Mouse (Mus musculus) embryonic facial prominence, embryonic 13.5 days (tissue): ENCODE data around the gene Ltbp4. TPM values are rescaled to one million over a fixed set of nuclear protein-coding genes. Genes with fewer than 3 reads are reported as not detected.

Source experiments
- ATAC-seq: fragments of 200-750 bp; cut with Nextera tagmentation; 2 replicates; pipeline ENCODE4 v1.8.0; 2017; ENCODE audit warnings: low read depth; ENCODE audit not compliant: insufficient number of reproducible peaks, insufficient read depth, low FRiP score, low TSS enrichment
- H3K27ac ChIP-seq: fragments of 300-500 bp; sonication (generic); 2 replicates; pipeline ENCODE4 v1.5.1; 2015; ENCODE audit warnings: moderate library complexity, mild to moderate bottlenecking, inconsistent platforms
- H3K27me3 ChIP-seq: fragments of 300-500 bp; sonication (generic); 2 replicates; pipeline ENCODE4 v1.6.1; 2015; ENCODE audit warnings: mild to moderate bottlenecking, inconsistent platforms
- H3K36me3 ChIP-seq: fragments of 300-500 bp; sonication (generic); 2 replicates; pipeline ENCODE4 v1.6.1; 2015; ENCODE audit warnings: mild to moderate bottlenecking, inconsistent platforms
- H3K4me1 ChIP-seq: fragments of 300-500 bp; sonication (generic); 2 replicates; pipeline ENCODE4 v1.6.1; 2015; ENCODE audit warnings: inconsistent platforms
- H3K4me2 ChIP-seq: fragments of 300-500 bp; sonication (generic); 2 replicates; pipeline ENCODE4 v1.6.1; 2015; ENCODE audit warnings: moderate library complexity, mild to moderate bottlenecking, inconsistent platforms
- H3K4me3 ChIP-seq: fragments of 300-500 bp; sonication (generic); 2 replicates; pipeline ENCODE4 v1.5.1; 2015; ENCODE audit warnings: mild to moderate bottlenecking, inconsistent platforms
- H3K9ac ChIP-seq: fragments of 300-500 bp; sonication (generic); 2 replicates; pipeline ENCODE4 v1.6.1; 2015; ENCODE audit warnings: mild to moderate bottlenecking, inconsistent platforms
- H3K9me3 ChIP-seq: fragments of 300-500 bp; sonication (generic); 2 replicates; pipeline ENCODE4 v1.6.1; 2016; ENCODE audit warnings: inconsistent platforms
- WGBS: fragments of 180-500 bp; shearing (Covaris S2); methylation state at CpG from one replicate; pipeline ENCODE4 v1.1.7; 2015; ENCODE audit warnings: mixed read lengths; 5-methylcytosine and 5-hydroxymethylcytosine counted together
- polyA plus RNA-seq: library from polyadenylated mRNA; unstranded; fragments of >200 nt; fragmentation: Nextera tagmentation; extraction: Ambion mirVana; gene quantifications from 2 replicates; pipeline ENCODE4 v1.2.1, GENCODE M21; 2015

Gene Ltbp4
- polyA plus RNA-seq, 1 experiment from 2014 or later, result 32.0 TPM

GRCm38 (mm10) chr7:27310306-27310705 lies 27.2 kb downstream of the Ltbp4 start:
- 7% methylated on average over 17 of the region's 17 CpGs for WGBS
- peaks cover 25% of the 10 kb centered on the region for H3K36me3 ChIP-seq
- ATAC-seq, result no peak
- peaks cover 26% of the 10 kb centered on the region for H3K27me3 ChIP-seq
- peaks cover 12% of the 10 kb centered on the region; the same call in 1 of the 2 replicates for H3K4me1 ChIP-seq
- H3K9me3 ChIP-seq, result peaks cover 10% of the 10 kb centered on the region; the same call in 1 of the 2 replicates
- peak overlapping the region; percentile 51; the same call in 1 of the 2 replicates for H3K27ac ChIP-seq
- H3K4me2 ChIP-seq, result peak overlapping the region; percentile 44
- H3K4me3 ChIP-seq, result no peak overlapping the region; the same call in 1 of the 2 replicates
- H3K9ac ChIP-seq, result no peak overlapping the region

DNA sequence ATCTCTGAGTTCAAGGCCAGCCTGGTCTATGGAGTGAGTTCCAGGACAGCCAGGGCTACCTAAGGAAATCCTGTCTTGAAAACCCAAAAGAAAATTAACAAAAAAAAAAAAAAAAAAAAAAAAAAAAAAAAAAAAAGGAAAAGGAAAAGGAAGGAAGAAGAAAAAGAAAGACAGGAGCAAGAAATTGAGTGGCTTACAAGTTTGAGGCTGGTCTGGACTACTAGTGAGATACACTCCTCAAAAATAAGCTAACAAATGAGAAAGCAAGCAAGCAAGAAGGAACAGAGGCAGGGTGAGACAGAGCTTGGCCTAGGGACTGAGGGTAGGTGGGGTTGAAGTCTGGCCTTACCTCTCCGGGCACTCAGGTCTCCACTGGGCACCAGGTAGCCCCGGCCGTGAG lies 27.7 kb downstream of the Ltbp4 start:
- WGBS, result 45% methylated on average over 3 of the region's 3 CpGs
- peaks cover 26% of the 10 kb centered on the region for H3K27me3 ChIP-seq
- H3K4me3 ChIP-seq, result no peak overlapping the region
- peaks cover 12% of the 10 kb centered on the region; the same call in 1 of the 2 replicates for H3K4me1 ChIP-seq
- H3K27ac ChIP-seq, result peak overlapping the region; percentile 51; the same call in 1 of the 2 replicates
- no peak for ATAC-seq
- H3K36me3 ChIP-seq, result peaks cover 25% of the 10 kb centered on the region
- peaks cover 10% of the 10 kb centered on the region; the same call in 1 of the 2 replicates for H3K9me3 ChIP-seq
- H3K4me2 ChIP-seq, result no peak overlapping the region
- H3K9ac ChIP-seq, result no peak overlapping the region

DNA sequence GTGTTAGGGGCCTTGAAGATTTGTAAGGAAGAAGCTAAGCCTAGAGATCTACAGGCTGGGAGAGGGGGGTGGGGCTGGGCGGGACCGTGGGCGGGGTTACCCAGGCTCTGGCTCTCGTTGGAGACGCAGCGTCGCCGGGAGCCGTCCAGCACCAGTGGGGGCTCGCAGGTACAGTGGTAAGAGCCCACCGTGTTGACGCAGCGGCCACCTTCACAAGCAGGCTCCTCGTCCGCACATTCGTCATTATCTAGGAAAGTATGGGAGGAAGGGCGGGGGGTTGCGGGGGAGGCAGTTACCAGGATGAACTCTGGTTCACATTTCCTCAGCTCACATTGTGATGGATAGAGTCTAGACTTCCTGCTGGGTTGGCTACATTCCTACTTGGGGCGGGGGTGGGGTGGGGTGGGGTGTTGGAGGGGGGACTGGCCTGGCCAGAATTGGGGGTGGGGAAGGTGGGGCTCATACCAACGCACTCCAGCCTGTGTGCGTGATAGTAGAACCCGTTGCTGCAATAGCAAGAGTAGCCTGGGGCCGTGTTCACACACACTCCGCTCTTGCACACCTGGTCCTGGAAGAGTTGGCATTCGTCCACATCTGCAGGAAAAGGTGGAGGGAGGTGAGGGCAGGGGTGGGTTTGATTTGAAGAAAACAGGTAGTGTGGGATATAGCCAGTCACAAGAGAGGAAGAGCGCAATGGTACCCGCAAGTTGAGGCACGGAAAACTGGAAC lies 28.5 kb downstream of the Ltbp4 start:
- Histone ChIP-seq H3K4me3 (peak overlapping the region; percentile 35), H3K27ac (peak overlapping the region; percentile 24; the same call in 1 of the 2 replicates), H3K4me1 (peaks cover 12% of the 10 kb centered on the region; the same call in 1 of the 2 replicates), H3K4me2 (peak overlapping the region; percentile 59), H3K36me3 (peaks cover 19% of the 10 kb centered on the region), H3K9ac (no peak overlapping the region), H3K9me3 (peaks cover 4% of the 10 kb centered on the region; the same call in 1 of the 2 replicates), H3K27me3 (peaks cover 26% of the 10 kb centered on the region)
- WGBS, result 7% methylated on average over 28 of the region's 28 CpGs
- ATAC-seq, result peak; percentile 43; the same call in 1 of the 2 replicates

DNA sequence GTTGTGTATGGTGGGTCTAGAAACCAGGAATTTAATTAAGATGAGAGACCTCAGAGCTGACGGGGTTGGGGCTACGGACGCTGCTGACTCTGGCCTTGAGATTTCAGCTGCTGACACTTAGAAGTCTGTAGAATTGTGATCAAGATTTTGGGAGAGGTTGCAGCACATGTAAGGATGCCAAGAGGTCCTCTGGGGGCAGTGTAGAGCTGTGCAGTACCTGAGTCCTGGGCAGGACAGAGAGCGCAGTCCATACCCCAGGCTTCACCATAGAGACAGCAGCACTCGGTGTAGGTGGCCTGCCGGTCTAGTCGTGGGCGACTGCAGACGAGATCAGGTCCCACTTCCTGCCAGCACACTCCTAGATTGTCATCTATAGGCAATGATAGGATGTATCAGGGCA lies 29.9 kb downstream of the Ltbp4 start:
- no peak overlapping the region for H3K4me2 ChIP-seq
- peaks cover 26% of the 10 kb centered on the region for H3K27me3 ChIP-seq
- ATAC-seq, result no peak
- no peak overlapping the region for H3K4me3 ChIP-seq
- peaks cover 5% of the 10 kb centered on the region for H3K36me3 ChIP-seq
- WGBS, result 56% methylated on average over 9 of the region's 9 CpGs
- H3K9ac ChIP-seq, result no peak overlapping the region
- no peak overlapping the region for H3K27ac ChIP-seq
- peaks cover 12% of the 10 kb centered on the region; the same call in 1 of the 2 replicates for H3K4me1 ChIP-seq
- H3K9me3 ChIP-seq, result no peaks in the 10 kb centered on the region

DNA sequence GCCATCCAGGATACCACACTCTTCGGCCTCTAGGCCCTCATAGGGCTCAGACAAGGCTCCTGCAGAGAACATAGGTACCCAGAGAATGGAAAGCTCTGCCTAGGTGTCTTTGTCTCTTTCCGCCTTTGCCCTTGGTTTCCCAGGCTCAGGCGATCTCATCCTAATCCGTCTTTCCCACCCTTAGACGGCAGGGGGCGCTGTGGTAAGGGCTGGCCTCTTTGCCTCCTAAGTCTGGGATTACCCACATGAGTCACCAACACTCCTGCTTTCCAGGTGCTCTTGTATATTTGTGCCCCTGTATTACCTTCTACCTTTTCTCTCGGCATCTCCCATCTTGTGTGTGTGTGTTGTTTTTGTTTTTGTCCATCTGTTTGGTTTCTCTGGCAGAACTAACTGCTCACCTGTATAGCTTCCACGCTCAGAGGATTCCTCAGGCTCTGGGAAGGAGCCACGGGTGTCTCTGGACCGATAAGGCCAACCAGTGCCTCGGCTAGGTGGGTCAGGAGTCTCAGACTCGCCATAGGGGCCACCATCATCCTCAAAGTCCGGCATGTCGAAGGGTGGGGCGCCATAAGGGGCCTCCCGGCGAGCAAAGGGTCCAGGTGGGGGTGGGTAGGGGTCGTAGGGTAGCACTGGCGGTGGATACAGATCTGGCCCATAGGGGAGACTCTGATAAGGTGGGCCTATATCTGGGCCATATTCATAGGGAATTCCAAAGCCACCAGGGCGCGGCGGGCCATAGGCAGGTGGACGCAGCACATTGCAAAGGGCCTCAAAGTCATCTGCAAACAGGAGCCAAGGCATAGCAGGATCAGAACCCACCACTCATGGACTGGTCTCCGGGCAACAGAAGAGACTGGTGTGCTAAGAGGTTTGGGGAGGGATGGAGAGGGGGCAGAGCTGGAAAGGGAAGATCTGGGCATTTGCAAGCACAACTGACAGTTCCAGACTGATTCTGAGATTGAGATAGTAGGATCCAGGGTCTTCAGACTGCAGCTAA lies 31.0 kb downstream of the Ltbp4 start:
- peaks cover 4% of the 10 kb centered on the region; the same call in 1 of the 2 replicates for H3K36me3 ChIP-seq
- no peak overlapping the region for H3K4me2 ChIP-seq
- H3K27me3 ChIP-seq, result peaks cover 21% of the 10 kb centered on the region
- H3K4me1 ChIP-seq, result peaks cover 12% of the 10 kb centered on the region; the same call in 1 of the 2 replicates
- H3K9ac ChIP-seq, result no peak overlapping the region
- no peak overlapping the region for H3K4me3 ChIP-seq
- 77% methylated on average over 24 of the region's 24 CpGs for WGBS
- no peak overlapping the region for H3K27ac ChIP-seq
- no peak for ATAC-seq
- H3K9me3 ChIP-seq, result no peaks in the 10 kb centered on the region

DNA sequence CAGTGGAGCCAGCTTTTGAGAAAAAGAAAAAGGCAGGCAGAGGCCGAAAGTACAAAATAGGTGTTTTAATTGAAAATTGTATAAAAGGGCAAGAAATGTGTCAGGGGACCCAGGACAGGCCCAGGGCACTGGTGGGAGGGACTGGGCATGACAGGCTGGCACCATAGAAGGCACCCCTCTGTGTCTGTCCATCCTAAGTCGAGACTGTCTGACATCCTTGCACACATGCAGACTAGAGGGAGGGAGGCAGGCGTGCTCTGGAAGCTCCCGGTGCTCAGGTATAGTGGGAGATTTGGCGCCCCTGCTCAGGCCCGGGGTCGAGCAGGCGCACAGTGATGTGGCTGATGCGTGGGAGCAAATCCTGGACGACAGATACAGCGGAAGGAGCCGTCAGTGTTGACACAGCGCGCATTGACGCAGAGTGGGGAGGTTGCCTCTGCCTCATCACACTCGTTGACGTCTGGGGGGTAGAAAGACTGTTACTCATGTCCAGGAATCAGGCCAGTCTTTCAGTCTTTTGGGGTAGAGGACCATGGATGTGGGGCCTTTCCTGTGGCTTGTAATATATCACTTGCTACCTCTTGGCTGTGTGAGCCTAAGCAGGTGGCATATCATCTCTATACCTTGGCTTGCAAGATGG lies 32.3 kb downstream of the Ltbp4 start:
- Histone ChIP-seq H3K27ac (no peak overlapping the region), H3K9ac (no peak overlapping the region), H3K9me3 (no peaks in the 10 kb centered on the region), H3K4me2 (no peak overlapping the region), H3K36me3 (peaks cover 4% of the 10 kb centered on the region; the same call in 1 of the 2 replicates), H3K4me3 (no peak overlapping the region), H3K4me1 (peaks cover 8% of the 10 kb centered on the region; the same call in 1 of the 2 replicates), H3K27me3 (peaks cover 9% of the 10 kb centered on the region)
- no peak for ATAC-seq
- 80% methylated on average over 17 of the region's 17 CpGs for WGBS

- 9% methylated on average over 11 of the region's 11 CpGs for WGBS
- no peak overlapping the region for H3K9ac ChIP-seq
- H3K9me3 ChIP-seq, result no peaks in the 10 kb centered on the region
- no peaks in the 10 kb centered on the region for H3K27me3 ChIP-seq
- no peak overlapping the region for H3K27ac ChIP-seq
- H3K4me2 ChIP-seq, result no peak overlapping the region
- H3K4me3 ChIP-seq, result no peak overlapping the region
- H3K36me3 ChIP-seq, result no peaks in the 10 kb centered on the region
- 0 out of 2 replicates have a peak, but pooled peaks cover 4% of the 10 kb centered on the region for H3K4me1 ChIP-seq
- ATAC-seq, result no peak
Observed at GRCm38 (mm10) chr7:27302172-27302571, 35.3 kb downstream of the Ltbp4 start.

DNA sequence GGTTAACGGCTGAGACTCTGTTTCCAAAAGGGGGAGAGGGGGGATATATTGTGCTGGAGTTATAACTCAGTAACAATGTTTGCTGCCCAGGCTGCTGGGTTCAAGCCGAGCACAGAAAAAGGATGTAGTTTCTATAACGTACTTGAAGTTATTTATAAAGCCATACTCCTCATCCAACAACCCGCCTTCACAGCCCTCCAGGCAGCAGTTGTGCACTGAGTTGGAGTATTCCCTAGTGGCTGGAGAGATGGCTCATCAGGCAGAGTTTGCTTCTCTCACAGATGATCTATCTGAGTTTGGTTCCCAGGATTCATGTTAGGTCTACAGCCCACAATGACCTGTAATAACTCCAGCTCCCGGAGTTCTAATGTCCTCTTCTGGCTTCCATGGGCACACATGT lies 36.7 kb downstream of the Ltbp4 start:
- H3K4me1 ChIP-seq, result 0 out of 2 replicates have a peak, but pooled peaks cover 4% of the 10 kb centered on the region
- WGBS, result 76% methylated on average over 5 of the region's 5 CpGs
- H3K36me3 ChIP-seq, result no peaks in the 10 kb centered on the region
- H3K4me2 ChIP-seq, result no peak overlapping the region
- no peak overlapping the region for H3K4me3 ChIP-seq
- H3K9ac ChIP-seq, result no peak overlapping the region
- ATAC-seq, result no peak
- H3K27me3 ChIP-seq, result no peaks in the 10 kb centered on the region
- H3K27ac ChIP-seq, result no peak overlapping the region
- H3K9me3 ChIP-seq, result no peaks in the 10 kb centered on the region

GRCm38 (mm10) chr7:27300351-27300750 lies 37.1 kb downstream of the Ltbp4 start:
- Histone ChIP-seq H3K4me1 (0 out of 2 replicates have a peak, but pooled peaks cover 4% of the 10 kb centered on the region), H3K9ac (no peak overlapping the region), H3K4me3 (no peak overlapping the region), H3K9me3 (no peaks in the 10 kb centered on the region), H3K4me2 (no peak overlapping the region), H3K27ac (no peak overlapping the region), H3K36me3 (no peaks in the 10 kb centered on the region), H3K27me3 (no peaks in the 10 kb centered on the region)
- no peak for ATAC-seq
- WGBS, result 80% methylated on average over 4 of the region's 4 CpGs

- H3K27me3 ChIP-seq, result no peaks in the 10 kb centered on the region
- 82% methylated on average over 6 of the region's 6 CpGs for WGBS
Observed at GRCm38 (mm10) chr7:27298816-27299215, 38.7 kb downstream of the Ltbp4 start.

More at GRCm38 (mm10) chr7:27298816-27299215, 38.7 kb downstream of the Ltbp4 start:
- H3K9ac ChIP-seq, result no peak overlapping the region
- 0 out of 2 replicates have a peak, but pooled peaks cover 4% of the 10 kb centered on the region for H3K4me1 ChIP-seq
- H3K4me2 ChIP-seq, result no peak overlapping the region
- no peak for ATAC-seq
- no peaks in the 10 kb centered on the region for H3K9me3 ChIP-seq
- H3K36me3 ChIP-seq, result no peaks in the 10 kb centered on the region
- H3K4me3 ChIP-seq, result no peak overlapping the region
- no peak overlapping the region for H3K27ac ChIP-seq
